Mouse (Mus musculus) intestine, postnatal 0 days (tissue): ENCODE data around the gene Bspry. TPM values are rescaled to one million over a fixed set of nuclear protein-coding genes. Genes with fewer than 3 reads are reported as not detected.

Source experiments
- ATAC-seq: fragments of 200-750 bp; cut with Nextera tagmentation; 2 replicates; pipeline ENCODE4 v1.8.0; 2017; ENCODE audit warnings: mild to moderate bottlenecking, moderate TSS enrichment, moderate library complexity
- H3K27ac ChIP-seq: fragments of 300-500 bp; sonication (generic); 2 replicates; pipeline ENCODE4 v1.5.1; 2014; ENCODE audit warnings: mild to moderate bottlenecking, low read depth, low read length, moderate library complexity
- H3K27me3 ChIP-seq: fragments of 300-500 bp; sonication (generic); replicated peaks from 2 replicates; pipeline ENCODE4 v1.6.1; 2014; ENCODE audit warnings: low read length, mixed read lengths; ENCODE audit not compliant: control insufficient read depth, insufficient read depth
- H3K36me3 ChIP-seq: fragments of 300-500 bp; sonication (generic); 2 replicates; pipeline ENCODE4 v1.6.1; 2014; ENCODE audit warnings: mild to moderate bottlenecking, moderate library complexity; ENCODE audit not compliant: control insufficient read depth, insufficient read depth
- H3K4me1 ChIP-seq: fragments of 300-500 bp; sonication (generic); replicated peaks from 2 replicates; pipeline ENCODE4 v1.6.1; 2014; ENCODE audit warnings: antibody characterized with exemption, low read length, mixed read lengths; ENCODE audit not compliant: control insufficient read depth, insufficient read depth
- H3K4me2 ChIP-seq: fragments of 300-500 bp; sonication (generic); replicated peaks from 2 replicates; pipeline ENCODE4 v1.6.1; 2014; ENCODE audit warnings: low read depth, mild to moderate bottlenecking, moderate library complexity
- H3K4me3 ChIP-seq: fragments of 300-500 bp; sonication (generic); 2 replicates; pipeline ENCODE4 v1.5.1; 2014; ENCODE audit warnings: low read depth, low read length
- H3K9ac ChIP-seq: fragments of 300-500 bp; sonication (generic); 2 replicates; pipeline ENCODE4 v1.6.1; 2014; ENCODE audit warnings: mild to moderate bottlenecking, low read depth, low read length
- H3K9me3 ChIP-seq: fragments of 300-500 bp; sonication (generic); 2 replicates; pipeline ENCODE4 v1.6.1; 2016; ENCODE audit warnings: mixed run types; ENCODE audit not compliant: control insufficient read depth
- CTCF ChIP-seq: sonication (generic); IDR thresholded peaks from 2 replicates; pipeline ENCODE4 v1.5.1; 2016; ENCODE audit warnings: low read depth, mild to moderate bottlenecking, control low read depth, antibody characterized with exemption, moderate library complexity
- WGBS: fragments of 180-500 bp; shearing (Covaris S2); extraction: QIAGEN DNeasy Blood & Tissue Kit; methylation state at CpG from one replicate; pipeline ENCODE4 v1.1.7; 2014; 5-methylcytosine and 5-hydroxymethylcytosine counted together
- polyA plus RNA-seq: library from polyadenylated mRNA; unstranded; fragments of >200 nt; fragmentation: Nextera tagmentation; extraction: Ambion mirVana; gene quantifications from 2 replicates; pipeline ENCODE4 v1.2.1, GENCODE M21; 2015

The Bspry gene
- polyA plus RNA-seq, 1 experiment from 2014 or later = 20.5 TPM

DNA sequence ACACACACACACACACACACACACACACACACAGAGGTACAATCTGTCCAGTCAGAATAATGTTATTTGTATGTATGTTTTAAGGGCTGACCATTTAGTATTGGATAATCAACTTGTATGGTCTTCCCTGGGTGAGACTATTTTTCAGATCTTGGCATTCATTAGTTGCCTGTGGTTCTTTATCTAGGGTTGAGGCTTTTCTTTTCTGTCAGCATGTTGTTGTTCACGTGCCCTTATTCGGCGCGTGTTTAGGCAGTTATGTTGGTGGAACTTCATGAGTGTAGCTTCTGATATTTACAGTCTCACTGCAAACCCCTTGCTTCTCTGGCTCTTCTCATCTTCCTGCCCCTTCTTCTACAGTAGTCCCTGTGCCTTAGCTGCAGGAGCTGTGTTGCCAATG lies 47.8 kb downstream of the Bspry start:
- no peaks in the 10 kb centered on the region for H3K4me1 ChIP-seq
- no peak for ATAC-seq
- H3K36me3 ChIP-seq = no peaks in the 10 kb centered on the region; the same call in 1 of the 2 replicates
- no peak overlapping the region for H3K27ac ChIP-seq
- WGBS = 83% methylated on average over 4 of the region's 4 CpGs
- H3K9me3 ChIP-seq = no peaks in the 10 kb centered on the region
- no peak overlapping the region for H3K4me3 ChIP-seq
- H3K4me2 ChIP-seq = no peak overlapping the region
- TF ChIP-seq CTCF = no peak
- no peaks in the 10 kb centered on the region for H3K27me3 ChIP-seq
- no peak overlapping the region for H3K9ac ChIP-seq

DNA sequence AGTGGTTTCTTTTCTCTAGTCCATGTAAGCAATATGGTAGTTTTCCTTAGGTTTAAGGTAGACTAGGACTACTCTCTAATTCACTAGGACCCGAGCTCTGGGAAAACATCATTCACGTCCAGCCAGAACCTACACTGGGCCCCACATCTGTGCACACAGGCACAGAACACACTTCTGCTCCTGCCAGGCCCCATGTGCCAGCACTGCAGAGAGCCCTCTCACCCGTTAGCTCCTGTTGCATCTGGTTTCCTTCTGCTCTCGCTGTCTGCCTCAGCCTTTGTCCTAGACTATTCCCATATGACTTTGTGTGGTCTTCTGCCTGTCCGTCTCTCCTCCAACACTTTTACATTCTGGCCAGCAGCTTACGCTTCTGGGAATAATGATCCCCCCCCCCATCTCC lies 53.9 kb downstream of the Bspry start:
- Histone ChIP-seq H3K4me1 (no peaks in the 10 kb centered on the region), H3K36me3 (no peaks in the 10 kb centered on the region), H3K4me3 (no peak overlapping the region), H3K9me3 (no peaks in the 10 kb centered on the region), H3K27me3 (no peaks in the 10 kb centered on the region), H3K9ac (no peak overlapping the region), H3K27ac (no peak overlapping the region), H3K4me2 (no peak overlapping the region)
- TF ChIP-seq CTCF = no peak
- ATAC-seq = no peak
- 77% methylated on average over 6 of the region's 6 CpGs for WGBS

DNA sequence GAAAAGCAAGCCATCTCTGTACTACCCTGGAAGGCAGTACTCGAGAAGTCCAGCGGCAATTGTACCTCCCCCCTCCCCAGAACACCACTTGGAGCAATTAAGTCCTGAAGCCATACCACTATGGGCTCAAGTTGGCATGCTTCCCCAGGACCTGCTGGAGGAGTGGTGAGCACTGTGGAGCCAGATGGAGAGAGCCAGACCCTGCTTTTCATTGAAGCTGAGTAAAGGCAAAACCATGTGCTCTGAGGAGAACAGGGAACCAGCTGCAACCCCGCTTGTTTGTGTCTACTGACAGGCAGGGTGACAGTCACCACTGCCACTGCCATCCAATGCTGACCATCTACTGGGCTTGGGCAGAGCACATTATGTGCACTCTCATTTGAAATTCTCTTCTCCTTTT lies 61.9 kb downstream of the Bspry start:
- H3K4me3 ChIP-seq = no peak overlapping the region
- H3K4me2 ChIP-seq = no peak overlapping the region
- 83% methylated on average over 3 of the region's 3 CpGs for WGBS
- no peaks in the 10 kb centered on the region for H3K27me3 ChIP-seq
- H3K4me1 ChIP-seq = no peaks in the 10 kb centered on the region
- TF ChIP-seq CTCF = no peak
- H3K9me3 ChIP-seq = no peaks in the 10 kb centered on the region
- ATAC-seq = no peak
- H3K27ac ChIP-seq = no peak overlapping the region
- no peak overlapping the region for H3K9ac ChIP-seq
- no peaks in the 10 kb centered on the region for H3K36me3 ChIP-seq

DNA sequence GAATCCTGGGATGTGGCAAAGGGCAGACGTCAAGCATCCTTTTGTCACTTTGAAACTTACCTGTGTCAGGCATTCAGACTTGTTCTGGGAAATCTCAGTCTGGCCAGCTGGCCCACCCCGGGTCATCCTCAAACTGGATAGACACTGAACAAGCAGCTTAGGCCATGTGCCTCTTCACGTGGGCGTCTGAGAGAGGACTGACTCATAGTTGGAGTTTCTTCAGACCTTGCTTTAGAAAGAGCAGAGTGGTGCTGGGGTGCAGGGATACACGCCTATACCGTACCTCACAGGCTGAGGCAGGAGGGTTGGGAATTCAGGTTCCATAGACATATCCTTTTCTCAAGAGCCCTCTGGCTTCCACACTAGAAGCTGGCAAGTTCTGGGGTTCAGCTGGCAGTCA lies 63.9 kb downstream of the Bspry start:
- no peak overlapping the region for H3K4me3 ChIP-seq
- H3K27me3 ChIP-seq = no peaks in the 10 kb centered on the region
- no peaks in the 10 kb centered on the region for H3K9me3 ChIP-seq
- H3K9ac ChIP-seq = no peak overlapping the region
- no peak overlapping the region for H3K27ac ChIP-seq
- ATAC-seq = no peak
- H3K4me1 ChIP-seq = no peaks in the 10 kb centered on the region
- 83% methylated on average over 6 of the region's 6 CpGs for WGBS
- no peaks in the 10 kb centered on the region for H3K36me3 ChIP-seq
- H3K4me2 ChIP-seq = no peak overlapping the region
- no peak for TF ChIP-seq CTCF

DNA sequence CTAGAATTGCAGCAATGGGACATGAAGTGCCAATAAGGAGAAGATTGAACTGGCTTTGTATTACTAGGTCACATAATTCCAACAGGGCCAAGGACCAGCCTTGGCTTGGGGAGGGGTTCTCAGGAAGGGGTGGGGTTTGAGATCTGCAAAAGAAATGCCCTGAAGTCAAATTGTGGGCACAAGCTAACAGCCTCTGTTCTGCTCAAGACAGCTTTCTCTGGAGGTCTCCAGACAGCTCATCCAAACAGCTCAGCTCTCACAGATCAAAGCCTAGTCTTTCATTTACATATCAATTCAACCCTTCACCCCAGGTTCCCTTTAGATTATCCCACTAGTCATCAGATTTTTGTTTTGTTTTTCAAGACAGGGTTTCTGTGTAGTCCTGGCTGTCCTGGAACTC lies 64.9 kb downstream of the Bspry start:
- H3K27ac ChIP-seq = no peak overlapping the region
- no peak for ATAC-seq
- H3K4me2 ChIP-seq = no peak overlapping the region
- H3K4me3 ChIP-seq = no peak overlapping the region
- TF ChIP-seq CTCF = no peak
- no peaks in the 10 kb centered on the region for H3K27me3 ChIP-seq
- no peak overlapping the region for H3K9ac ChIP-seq
- H3K9me3 ChIP-seq = no peaks in the 10 kb centered on the region
- H3K4me1 ChIP-seq = no peaks in the 10 kb centered on the region
- no peaks in the 10 kb centered on the region for H3K36me3 ChIP-seq

Other genes with a start within 250 kb of the Bspry start
- 2.4 and 3.1 TPM in 2 replicates for gene Zfp37, start 249.0 kb upstream of the Bspry start, polyA plus RNA-seq
- gene Slc31a2, start 217.5 kb upstream of the Bspry start, polyA plus RNA-seq = 16.1 and 17.8 TPM in 2 replicates
- gene Fkbp15, start 119.5 kb upstream of the Bspry start, polyA plus RNA-seq = 16.9 and 18.3 TPM in 2 replicates
- 133 and 150 TPM in 2 replicates for gene Slc31a1, start 119.3 kb upstream of the Bspry start, polyA plus RNA-seq
- 72.5 and 73.7 TPM in 2 replicates for gene Cdc26, start 71.4 kb upstream of the Bspry start, polyA plus RNA-seq
- 6.9 and 8.0 TPM in 2 replicates for gene Prpf4, start 71.3 kb upstream of the Bspry start, polyA plus RNA-seq
- 0.14 and 0.35 TPM in 2 replicates for gene Rnf183, start 44.8 kb upstream of the Bspry start, polyA plus RNA-seq
- gene Wdr31, start 9.2 kb upstream of the Bspry start, polyA plus RNA-seq = 1.6 and 1.8 TPM in 2 replicates
- 125 and 145 TPM in 2 replicates for gene Hdhd3, start 23.4 kb downstream of the Bspry start, polyA plus RNA-seq
- 156 and 168 TPM in 2 replicates for gene Alad, start 39.9 kb downstream of the Bspry start, polyA plus RNA-seq
- gene Pole3, start 45.0 kb downstream of the Bspry start, polyA plus RNA-seq = 38.0 TPM in 2 replicates
- 0.27 TPM in 1 of 2 replicates, not detected in the other for gene 4933430I17Rik, start 45.3 kb downstream of the Bspry start, polyA plus RNA-seq
- 30.1 and 30.8 TPM in 2 replicates for gene Rgs3, start 79.8 kb downstream of the Bspry start, polyA plus RNA-seq